In the genomic region with DNA sequence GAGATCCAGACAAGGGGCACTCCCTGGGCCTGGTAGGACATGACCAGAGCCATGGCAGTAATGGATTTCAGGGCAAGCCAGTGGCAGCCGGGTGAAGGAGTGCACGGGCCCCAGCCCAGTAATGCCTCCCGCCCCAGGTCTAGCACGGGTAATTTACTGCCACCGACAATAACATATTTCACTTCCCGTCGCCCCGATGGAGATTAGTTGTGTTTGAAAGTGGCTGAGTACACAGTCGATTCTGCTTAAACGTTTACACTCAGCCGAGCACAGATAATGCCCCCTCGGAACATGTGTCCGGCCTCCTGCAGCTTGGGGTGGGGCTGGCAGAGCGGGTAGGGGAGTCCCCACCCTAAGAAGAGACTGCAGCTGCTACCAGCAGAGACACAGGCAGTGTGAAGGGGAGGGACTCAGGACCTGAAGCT, we compare ENCODE assay signal across 12 mouse cellular contexts. TPM values are rescaled to one million over a fixed set of nuclear protein-coding genes. Genes with fewer than 3 reads are reported as not detected.
A peak's percentile ranks its signal among the peaks of the same experiment; 100 is the strongest.
DNase-seq lines count a peak whose midpoint lies in the region; ATAC-seq lines count a peak whose summit lies in the region.
"Had no signal": no experiment of that assay in that cellular context is flagged by ENCODE, and none has a peak within 500 bp of the region (broad histone marks: within the 10 kb centered on the region; RNA-seq: fewer than 3 reads in every experiment).

No protein-coding gene starts in this region.

- 0 out of 2 replicates have a peak overlapping the region, but pooled peaks have one; percentile 3 for H3K4me2 ChIP-seq in heart, embryonic 11.5 days
- H3K4me2 ChIP-seq in forebrain, embryonic 11.5 days (ENCODE audit: low read depth, low read length, severe bottlenecking) = peak overlapping the region; percentile 29; the same call in 1 of the 2 replicates
- H3K4me2 ChIP-seq: embryonic facial prominence, embryonic 15.5 days; heart, embryonic 15.5 days had no signal

- H3K36me3 ChIP-seq in heart, embryonic 11.5 days (ENCODE audit: control insufficient read depth, insufficient read depth, low read length) = no peaks in the 10 kb centered on the region
- no peaks in the 10 kb centered on the region for H3K36me3 ChIP-seq in forebrain, embryonic 11.5 days (ENCODE audit: control insufficient read depth, insufficient read depth, low read length)
- H3K36me3 ChIP-seq: embryonic facial prominence, embryonic 15.5 days; heart, embryonic 15.5 days had no signal

- WGBS in heart, embryonic 11.5 days (ENCODE audit: insufficient replicate concordance) = 34% methylated on average over 14 of the region's 14 CpGs
- WGBS in forebrain, embryonic 11.5 days = 9% methylated on average over 14 of the region's 14 CpGs

- ATAC-seq in heart, embryonic 11.5 days (replicated peaks; ENCODE audit: insufficient number of reproducible peaks, low FRiP score, low TSS enrichment) = no peak
- ATAC-seq in forebrain, embryonic 11.5 days (replicated peaks; ENCODE audit: low FRiP score) = peak; percentile 73

- H3K9ac ChIP-seq in heart, embryonic 11.5 days (ENCODE audit: low read depth, low read length) = no peak overlapping the region
- H3K9ac ChIP-seq in forebrain, embryonic 11.5 days (ENCODE audit: low read length) = peak overlapping the region; percentile 41
- H3K9ac ChIP-seq: embryonic facial prominence, embryonic 15.5 days; heart, embryonic 15.5 days had no signal

- H3K4me3 ChIP-seq in heart, embryonic 11.5 days (ENCODE audit: low read depth, low read length) = no peak overlapping the region
- no peak overlapping the region for H3K4me3 ChIP-seq in forebrain, embryonic 11.5 days (ENCODE audit: low read depth, low read length)
- H3K4me3 ChIP-seq: embryonic facial prominence, embryonic 15.5 days; heart, embryonic 15.5 days had no signal

- intact Hi-C loops in heart, postnatal 14 days (cut with DNase I) = no loop called here

- H3K27ac ChIP-seq in heart, embryonic 11.5 days (ENCODE audit: low read depth, low read length) = no peak overlapping the region
- peak overlapping the region; percentile 46; the same call in 1 of the 2 replicates for H3K27ac ChIP-seq in forebrain, embryonic 11.5 days (ENCODE audit: low read depth, low read length)
- H3K27ac ChIP-seq: embryonic facial prominence, embryonic 15.5 days; heart, embryonic 15.5 days had no signal

- no peak for DNase-seq in heart, postnatal 14 days
- DNase-seq in CD4-positive helper T cell, adult 2 months (ENCODE audit: low read depth, low spot score) = peak; percentile 28
- DNase-seq in forebrain, embryonic 11.5 days (ENCODE audit: low spot score) = peak; percentile 67
- peak; percentile 46 for DNase-seq in neural tube, embryonic 10.5 days (ENCODE audit: extremely low spot score, low spot score)
- DNase-seq in lung, postnatal 14 days = no peak
- DNase-seq in layer of hippocampus, adult 9-11 months = no peak
- DNase-seq in right cerebral cortex, postnatal 10 days (ENCODE audit: low spot score in 2 of 2) = no peak
- DNase-seq: adrenal gland, adult 8-10 months; layer of hippocampus, postnatal 36 days had no signal

- H3K9me3 ChIP-seq in heart, embryonic 11.5 days (replicated peaks; ENCODE audit: control insufficient read depth, low read length) = no peaks in the 10 kb centered on the region
- H3K9me3 ChIP-seq in forebrain, embryonic 11.5 days (ENCODE audit: control insufficient read depth, low read length) = no peaks in the 10 kb centered on the region
- H3K9me3 ChIP-seq: embryonic facial prominence, embryonic 15.5 days; heart, embryonic 15.5 days had no signal

- no peaks in the 10 kb centered on the region for H3K27me3 ChIP-seq in heart, embryonic 11.5 days (ENCODE audit: control insufficient read depth, insufficient read depth, low read length)
- no peaks in the 10 kb centered on the region for H3K27me3 ChIP-seq in forebrain, embryonic 11.5 days (ENCODE audit: control insufficient read depth, insufficient read depth, low read length)
- H3K27me3 ChIP-seq: heart, embryonic 15.5 days had no signal

- no peaks in the 10 kb centered on the region for H3K4me1 ChIP-seq in heart, embryonic 11.5 days (ENCODE audit: control insufficient read depth, insufficient read depth, low read length)
- peaks cover 9% of the 10 kb centered on the region for H3K4me1 ChIP-seq in forebrain, embryonic 11.5 days (replicated peaks; ENCODE audit: control insufficient read depth, insufficient read depth, low read length)
- H3K4me1 ChIP-seq: heart, embryonic 15.5 days had no signal

RNA-seq across cellular contexts. Expression of a gene that starts 38.5 kb away (rescaled TPM):
- polyA plus RNA-seq in heart, embryonic 11.5 days (2014; fragmentation: Nextera tagmentation; extraction: Ambion mirVana) = 27.9 and 30.4 TPM in 2 replicates
- total RNA-seq in heart, postnatal 14 days (2021) = 10 to 100 TPM in 1 of 2 experiments, 1 to 10 TPM in 1; 9.9 to 11.7 TPM
- 58.3 and 65.0 TPM in 2 replicates for polyA plus RNA-seq in forebrain, embryonic 11.5 days (2014; fragmentation: Nextera tagmentation; extraction: Ambion mirVana)

RNA-seq across cellular contexts. Expression of a gene that starts 38.7 kb away (rescaled TPM):
- polyA plus RNA-seq in heart, embryonic 11.5 days (2014; fragmentation: Nextera tagmentation; extraction: Ambion mirVana) = 25.4 and 31.5 TPM in 2 replicates
- 10 to 100 TPM; 11.0 to 11.3 TPM for total RNA-seq in heart, postnatal 14 days (2021)
- polyA plus RNA-seq in forebrain, embryonic 11.5 days (2014; fragmentation: Nextera tagmentation; extraction: Ambion mirVana) = 27.7 and 30.6 TPM in 2 replicates

Comparison
In these comparisons a context has a peak if more than half of its experiments do, and no peak if none do; other contexts are left out.
1. DNase-seq: peak in CD4-positive helper T cell, adult 2 months (single experiment), forebrain, embryonic 11.5 days (single experiment) and neural tube, embryonic 10.5 days (single experiment); none in heart, postnatal 14 days (0 of 2), lung, postnatal 14 days (single experiment), layer of hippocampus, adult 9-11 months (single experiment) and right cerebral cortex, postnatal 10 days (0 of 2).